In the genomic region with DNA sequence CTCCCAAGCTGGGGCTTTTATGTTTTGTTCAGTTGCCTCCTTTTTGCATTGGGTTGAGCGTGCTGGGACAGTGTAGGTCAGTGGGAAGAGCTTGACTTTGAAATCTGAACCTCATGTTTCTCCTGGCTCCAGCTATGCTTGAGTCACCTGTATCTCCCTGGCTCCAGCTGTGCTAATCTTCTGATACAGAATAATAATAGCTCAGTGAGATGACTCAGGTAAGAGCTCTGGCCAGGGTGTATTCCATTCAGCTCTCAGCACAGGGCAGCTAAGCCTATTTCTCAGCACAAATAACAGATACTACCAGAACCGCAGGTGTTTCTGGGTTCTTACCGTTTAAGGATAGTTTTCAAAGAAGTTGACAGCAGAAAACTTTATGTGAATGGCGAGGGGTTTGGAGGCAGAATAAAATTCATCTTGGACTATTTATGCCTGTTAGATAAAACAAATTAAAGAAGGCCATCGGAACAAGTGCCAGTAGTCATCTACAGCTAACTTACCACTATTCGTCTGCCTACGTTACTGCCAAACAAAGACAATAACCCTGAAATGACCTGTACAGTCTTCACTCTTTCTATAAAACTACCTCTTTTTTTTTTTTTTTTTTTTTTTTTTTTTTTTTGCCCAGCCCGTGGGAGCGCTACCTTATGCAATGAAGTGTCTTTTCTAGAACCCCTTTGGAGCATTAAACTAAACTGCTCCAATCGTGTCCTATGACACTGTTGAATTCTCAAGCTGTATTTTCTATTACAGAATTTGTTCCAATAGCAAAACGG, we compare ENCODE assay signal across 18 mouse cellular contexts. TPM values are rescaled to one million over a fixed set of nuclear protein-coding genes. Genes with fewer than 3 reads are reported as not detected.
A peak's percentile ranks its signal among the peaks of the same experiment; 100 is the strongest.
DNase-seq lines count a peak whose midpoint lies in the region; ATAC-seq and TF ChIP-seq lines count a peak whose summit lies in the region.
"Had no signal": no experiment of that assay in that cellular context is flagged by ENCODE, and none has a peak within 500 bp of the region (broad histone marks: within the 10 kb centered on the region; RNA-seq: fewer than 3 reads in every experiment).

No protein-coding gene starts in this region.

- H3K27me3 ChIP-seq in forebrain, embryonic 13.5 days: no peaks in the 10 kb centered on the region
- H3K27me3 ChIP-seq in forebrain, embryonic 16.5 days (replicated peaks; ENCODE audit: control insufficient read depth, insufficient read depth, low read length): no peaks in the 10 kb centered on the region
- no peaks in the 10 kb centered on the region for H3K27me3 ChIP-seq in kidney, embryonic 16.5 days (ENCODE audit: insufficient read depth, low read length)
- H3K27me3 ChIP-seq in midbrain, embryonic 16.5 days (ENCODE audit: control insufficient read depth, insufficient read depth, low read depth, low read length): no peaks in the 10 kb centered on the region
- no peaks in the 10 kb centered on the region for H3K27me3 ChIP-seq in midbrain, postnatal 0 days (ENCODE audit: insufficient read depth, low read length)
- H3K27me3 ChIP-seq in stomach, postnatal 0 days (ENCODE audit: control insufficient read depth, insufficient read depth, low read length): no peaks in the 10 kb centered on the region

- no peak overlapping the region for H3K9ac ChIP-seq in forebrain, embryonic 13.5 days
- H3K9ac ChIP-seq in forebrain, embryonic 16.5 days (replicated peaks; ENCODE audit: low read depth, low read length): no peak overlapping the region
- no peak overlapping the region for H3K9ac ChIP-seq in kidney, embryonic 16.5 days (replicated peaks; ENCODE audit: low read length)
- H3K9ac ChIP-seq in midbrain, embryonic 16.5 days (ENCODE audit: low read depth, low read length): no peak overlapping the region
- no peak overlapping the region for H3K9ac ChIP-seq in midbrain, postnatal 0 days (replicated peaks; ENCODE audit: low read length, poor library complexity, severe bottlenecking)
- H3K9ac ChIP-seq in stomach, postnatal 0 days (ENCODE audit: low read length): no peak overlapping the region

- peaks cover 10% of the 10 kb centered on the region for H3K4me1 ChIP-seq in forebrain, embryonic 13.5 days
- peaks cover 8% of the 10 kb centered on the region; the same call in 1 of the 2 replicates for H3K4me1 ChIP-seq in forebrain, embryonic 16.5 days (replicated peaks; ENCODE audit: control insufficient read depth, insufficient read depth, low read length)
- peaks cover 7% of the 10 kb centered on the region; the same call in 1 of the 2 replicates for H3K4me1 ChIP-seq in kidney, embryonic 16.5 days (ENCODE audit: insufficient read depth, low read length)
- peaks cover 5% of the 10 kb centered on the region for H3K4me1 ChIP-seq in midbrain, embryonic 16.5 days (ENCODE audit: control insufficient read depth, insufficient read depth, low read length)
- H3K4me1 ChIP-seq in midbrain, postnatal 0 days (ENCODE audit: insufficient read depth, low read length): no peaks in the 10 kb centered on the region
- no peaks in the 10 kb centered on the region for H3K4me1 ChIP-seq in stomach, postnatal 0 days (replicated peaks; ENCODE audit: control insufficient read depth, insufficient read depth)

- H3K36me3 ChIP-seq in forebrain, embryonic 13.5 days (ENCODE audit: poor library complexity, severe bottlenecking): no peaks in the 10 kb centered on the region
- H3K36me3 ChIP-seq in forebrain, embryonic 16.5 days (ENCODE audit: control insufficient read depth, insufficient read depth): no peaks in the 10 kb centered on the region
- H3K36me3 ChIP-seq in kidney, embryonic 16.5 days (ENCODE audit: insufficient read depth, low read length): no peaks in the 10 kb centered on the region
- no peaks in the 10 kb centered on the region for H3K36me3 ChIP-seq in midbrain, embryonic 16.5 days (ENCODE audit: control insufficient read depth, insufficient read depth, low read length)
- no peaks in the 10 kb centered on the region for H3K36me3 ChIP-seq in midbrain, postnatal 0 days (ENCODE audit: insufficient read depth, low read length)
- H3K36me3 ChIP-seq in stomach, postnatal 0 days (ENCODE audit: control insufficient read depth, insufficient read depth, low read length): no peaks in the 10 kb centered on the region

- 65% methylated on average over 11 of the region's 11 CpGs for WGBS in forebrain, embryonic 13.5 days
- WGBS in forebrain, embryonic 16.5 days: 65% methylated on average over 11 of the region's 11 CpGs
- 72% methylated on average over 11 of the region's 11 CpGs for WGBS in kidney, embryonic 16.5 days
- 68% methylated on average over 11 of the region's 11 CpGs for WGBS in midbrain, embryonic 16.5 days
- WGBS in midbrain, postnatal 0 days: 70% methylated on average over 11 of the region's 11 CpGs
- WGBS in stomach, postnatal 0 days: 70% methylated on average over 11 of the region's 11 CpGs

- ATAC-seq in forebrain, embryonic 13.5 days: no peak
- no peak for ATAC-seq in forebrain, embryonic 16.5 days
- ATAC-seq in kidney, embryonic 16.5 days (ENCODE audit: low FRiP score, low TSS enrichment): no peak
- no peak for ATAC-seq in midbrain, embryonic 16.5 days
- ATAC-seq in midbrain, postnatal 0 days (ENCODE audit: low FRiP score): no peak
- ATAC-seq in stomach, postnatal 0 days (ENCODE audit: low FRiP score, low TSS enrichment): peak; percentile 71
- ATAC-seq: liver, postnatal 0 days had no signal

- no peak for TF ChIP-seq CTCF in midbrain, postnatal 0 days (IDR thresholded peaks at IDR 0.05)
- no peak for TF ChIP-seq CTCF in stomach, postnatal 0 days (IDR thresholded peaks at IDR 0.05; ENCODE audit: low read depth)

- 0 out of 2 replicates have a peak overlapping the region, but pooled peaks have one; percentile 76 for H3K4me2 ChIP-seq in forebrain, embryonic 13.5 days
- no peak overlapping the region for H3K4me2 ChIP-seq in forebrain, embryonic 16.5 days (ENCODE audit: low read length)
- peak overlapping the region; percentile 76; the same call in 1 of the 2 replicates for H3K4me2 ChIP-seq in kidney, embryonic 16.5 days (replicated peaks; ENCODE audit: low read depth, low read length)
- H3K4me2 ChIP-seq in midbrain, embryonic 16.5 days (ENCODE audit: low read length): peak overlapping the region; percentile 66
- no peak overlapping the region for H3K4me2 ChIP-seq in midbrain, postnatal 0 days (ENCODE audit: low read depth, low read length, poor library complexity, severe bottlenecking)
- H3K4me2 ChIP-seq in stomach, postnatal 0 days (replicated peaks; ENCODE audit: low read depth): no peak overlapping the region; the same call in 1 of the 2 replicates

- no peak overlapping the region for H3K4me3 ChIP-seq in forebrain, embryonic 13.5 days
- no peak overlapping the region for H3K4me3 ChIP-seq in forebrain, embryonic 16.5 days (replicated peaks; ENCODE audit: low read length)
- H3K4me3 ChIP-seq in kidney, embryonic 16.5 days (ENCODE audit: low read length): no peak overlapping the region
- no peak overlapping the region for H3K4me3 ChIP-seq in midbrain, embryonic 16.5 days (ENCODE audit: low read depth, low read length)
- no peak overlapping the region; the same call in 1 of the 2 replicates for H3K4me3 ChIP-seq in midbrain, postnatal 0 days (ENCODE audit: low read depth, low read length)
- H3K4me3 ChIP-seq in stomach, postnatal 0 days (ENCODE audit: low read depth, low read length): peak overlapping the region; percentile 47

- no peak for DNase-seq in kidney, adult 11 months
- no peak for DNase-seq in midbrain, postnatal 0 days (ENCODE audit: low spot score)
- DNase-seq in stomach, postnatal 0 days (ENCODE audit: low spot score): no peak
- no peak for DNase-seq in adrenal gland, postnatal 10 days
- DNase-seq: liver, postnatal 0 days had no signal

- H3K27ac ChIP-seq in forebrain, embryonic 13.5 days: no peak overlapping the region
- no peak overlapping the region for H3K27ac ChIP-seq in forebrain, embryonic 16.5 days (ENCODE audit: low read length)
- no peak overlapping the region for H3K27ac ChIP-seq in kidney, embryonic 16.5 days (ENCODE audit: low read length)
- no peak overlapping the region for H3K27ac ChIP-seq in midbrain, embryonic 16.5 days (ENCODE audit: low read length)
- no peak overlapping the region for H3K27ac ChIP-seq in midbrain, postnatal 0 days (ENCODE audit: low read depth, low read length)
- no peak overlapping the region for H3K27ac ChIP-seq in stomach, postnatal 0 days (replicated peaks)

- TF ChIP-seq EP300 in stomach, postnatal 0 days (optimal IDR thresholded peaks at IDR 0.05): no peak

- H3K9me3 ChIP-seq in forebrain, embryonic 13.5 days (replicated peaks): no peaks in the 10 kb centered on the region
- no peaks in the 10 kb centered on the region for H3K9me3 ChIP-seq in forebrain, embryonic 16.5 days (ENCODE audit: control insufficient read depth, low read length)
- H3K9me3 ChIP-seq in kidney, embryonic 16.5 days (ENCODE audit: low read length): no peaks in the 10 kb centered on the region
- no peaks in the 10 kb centered on the region for H3K9me3 ChIP-seq in midbrain, embryonic 16.5 days (replicated peaks; ENCODE audit: control insufficient read depth, low read length, poor library complexity, severe bottlenecking)
- no peaks in the 10 kb centered on the region for H3K9me3 ChIP-seq in midbrain, postnatal 0 days (ENCODE audit: low read length)
- no peaks in the 10 kb centered on the region for H3K9me3 ChIP-seq in stomach, postnatal 0 days (ENCODE audit: control insufficient read depth, low read length)

RNA-seq across cellular contexts. Expression of gene Slc19a3, which starts 1.2 kb away (rescaled TPM):
- 0.35 and 0.59 TPM in 2 replicates for polyA plus RNA-seq in forebrain, embryonic 13.5 days (2015; fragmentation: Nextera tagmentation; extraction: Ambion mirVana)
- 1.2 TPM in 2 replicates for polyA plus RNA-seq in forebrain, embryonic 16.5 days (2015; fragmentation: Nextera tagmentation; extraction: Ambion mirVana)
- polyA plus RNA-seq in kidney, embryonic 16.5 days (2015; fragmentation: Nextera tagmentation; extraction: Ambion mirVana): 1.5 and 2.4 TPM in 2 replicates
- polyA plus RNA-seq in midbrain, embryonic 16.5 days (2015; fragmentation: Nextera tagmentation; extraction: Ambion mirVana): 0.82 and 1.5 TPM in 2 replicates
- 0.71 and 0.99 TPM in 2 replicates for total RNA-seq in midbrain, postnatal 0 days (2014; rRNA removed)
- polyA plus RNA-seq in midbrain, postnatal 0 days (2015; fragmentation: Nextera tagmentation; extraction: Ambion mirVana): 0.83 and 0.90 TPM in 2 replicates
- 0.34 and 0.45 TPM in 2 replicates for polyA plus RNA-seq in stomach, postnatal 0 days (2015; fragmentation: Nextera tagmentation; extraction: Ambion mirVana)
- total RNA-seq in adrenal gland, postnatal 10 days (2021): under 1 TPM; 0.15 to 0.36 TPM
- total RNA-seq: adrenal gland, postnatal 14 days; common myeloid progenitor, adult 5-6 weeks had no signal
- polyA plus RNA-seq: liver, postnatal 0 days had no signal

RNA-seq across cellular contexts. Expression of gene Krtap28-10, which starts 5.2 kb away (rescaled TPM):
- not detected in 2 replicates for polyA plus RNA-seq in forebrain, embryonic 13.5 days (2015; fragmentation: Nextera tagmentation; extraction: Ambion mirVana)
- polyA plus RNA-seq in forebrain, embryonic 16.5 days (2015; fragmentation: Nextera tagmentation; extraction: Ambion mirVana): not detected in 2 replicates
- polyA plus RNA-seq in kidney, embryonic 16.5 days (2015; fragmentation: Nextera tagmentation; extraction: Ambion mirVana): not detected in 2 replicates
- not detected in 2 replicates for polyA plus RNA-seq in midbrain, embryonic 16.5 days (2015; fragmentation: Nextera tagmentation; extraction: Ambion mirVana)
- total RNA-seq in midbrain, postnatal 0 days (2014; rRNA removed): not detected in 2 replicates
- not detected in 2 replicates for polyA plus RNA-seq in midbrain, postnatal 0 days (2015; fragmentation: Nextera tagmentation; extraction: Ambion mirVana)
- polyA plus RNA-seq in stomach, postnatal 0 days (2015; fragmentation: Nextera tagmentation; extraction: Ambion mirVana): not detected in 2 replicates
- total RNA-seq in adrenal gland, postnatal 10 days (2021): not detected
- total RNA-seq: adrenal gland, postnatal 14 days; common myeloid progenitor, adult 5-6 weeks; layer of hippocampus, adult 18-20 months; left cerebral cortex, postnatal 25 days had no signal
- polyA plus RNA-seq: heart, embryonic 11.5 days; intestine, embryonic 14.5 days; liver, postnatal 0 days; midbrain, embryonic 11.5 days; neural tube, embryonic 14.5 days; thymus, postnatal 0 days had no signal

RNA-seq across cellular contexts. Expression of gene Gm47969, which starts 7.7 kb away (rescaled TPM):
- polyA plus RNA-seq in forebrain, embryonic 13.5 days (2015; fragmentation: Nextera tagmentation; extraction: Ambion mirVana): not detected in 2 replicates
- polyA plus RNA-seq in forebrain, embryonic 16.5 days (2015; fragmentation: Nextera tagmentation; extraction: Ambion mirVana): not detected in 2 replicates
- polyA plus RNA-seq in kidney, embryonic 16.5 days (2015; fragmentation: Nextera tagmentation; extraction: Ambion mirVana): not detected in 2 replicates
- polyA plus RNA-seq in midbrain, embryonic 16.5 days (2015; fragmentation: Nextera tagmentation; extraction: Ambion mirVana): not detected in 2 replicates
- not detected in 2 replicates for total RNA-seq in midbrain, postnatal 0 days (2014; rRNA removed)
- not detected in 2 replicates for polyA plus RNA-seq in midbrain, postnatal 0 days (2015; fragmentation: Nextera tagmentation; extraction: Ambion mirVana)
- not detected in 2 replicates for polyA plus RNA-seq in stomach, postnatal 0 days (2015; fragmentation: Nextera tagmentation; extraction: Ambion mirVana)
- total RNA-seq in adrenal gland, postnatal 10 days (2021): not detected
- total RNA-seq: adrenal gland, postnatal 14 days; common myeloid progenitor, adult 5-6 weeks; layer of hippocampus, adult 18-20 months; left cerebral cortex, postnatal 25 days had no signal
- polyA plus RNA-seq: heart, embryonic 11.5 days; intestine, embryonic 14.5 days; liver, postnatal 0 days; midbrain, embryonic 11.5 days; neural tube, embryonic 14.5 days; thymus, postnatal 0 days had no signal

RNA-seq across cellular contexts. Expression of gene A030005K14Rik, which starts 22.1 kb away (rescaled TPM):
- not detected in 2 replicates for polyA plus RNA-seq in forebrain, embryonic 13.5 days (2015; fragmentation: Nextera tagmentation; extraction: Ambion mirVana)
- not detected in 2 replicates for polyA plus RNA-seq in forebrain, embryonic 16.5 days (2015; fragmentation: Nextera tagmentation; extraction: Ambion mirVana)
- not detected in 2 replicates for polyA plus RNA-seq in kidney, embryonic 16.5 days (2015; fragmentation: Nextera tagmentation; extraction: Ambion mirVana)
- polyA plus RNA-seq in midbrain, embryonic 16.5 days (2015; fragmentation: Nextera tagmentation; extraction: Ambion mirVana): not detected in 2 replicates
- not detected in 2 replicates for total RNA-seq in midbrain, postnatal 0 days (2014; rRNA removed)
- not detected in 2 replicates for polyA plus RNA-seq in midbrain, postnatal 0 days (2015; fragmentation: Nextera tagmentation; extraction: Ambion mirVana)
- polyA plus RNA-seq in stomach, postnatal 0 days (2015; fragmentation: Nextera tagmentation; extraction: Ambion mirVana): not detected in 2 replicates
- not detected for total RNA-seq in adrenal gland, postnatal 10 days (2021)
- total RNA-seq: adrenal gland, postnatal 14 days; common myeloid progenitor, adult 5-6 weeks; layer of hippocampus, adult 18-20 months; left cerebral cortex, postnatal 25 days had no signal
- polyA plus RNA-seq: heart, embryonic 11.5 days; intestine, embryonic 14.5 days; liver, postnatal 0 days; midbrain, embryonic 11.5 days; neural tube, embryonic 14.5 days; thymus, postnatal 0 days had no signal

RNA-seq across cellular contexts. Expression of gene Krtap28-13, which starts 23.6 kb away (rescaled TPM):
- polyA plus RNA-seq in forebrain, embryonic 13.5 days (2015; fragmentation: Nextera tagmentation; extraction: Ambion mirVana): not detected in 2 replicates
- not detected in 2 replicates for polyA plus RNA-seq in forebrain, embryonic 16.5 days (2015; fragmentation: Nextera tagmentation; extraction: Ambion mirVana)
- polyA plus RNA-seq in kidney, embryonic 16.5 days (2015; fragmentation: Nextera tagmentation; extraction: Ambion mirVana): not detected in 2 replicates
- polyA plus RNA-seq in midbrain, embryonic 16.5 days (2015; fragmentation: Nextera tagmentation; extraction: Ambion mirVana): not detected in 2 replicates
- total RNA-seq in midbrain, postnatal 0 days (2014; rRNA removed): not detected in 2 replicates
- not detected in 2 replicates for polyA plus RNA-seq in midbrain, postnatal 0 days (2015; fragmentation: Nextera tagmentation; extraction: Ambion mirVana)
- not detected in 2 replicates for polyA plus RNA-seq in stomach, postnatal 0 days (2015; fragmentation: Nextera tagmentation; extraction: Ambion mirVana)
- not detected for total RNA-seq in adrenal gland, postnatal 10 days (2021)
- total RNA-seq: adrenal gland, postnatal 14 days; common myeloid progenitor, adult 5-6 weeks; layer of hippocampus, adult 18-20 months; left cerebral cortex, postnatal 25 days had no signal
- polyA plus RNA-seq: intestine, embryonic 14.5 days; liver, postnatal 0 days; midbrain, embryonic 11.5 days; neural tube, embryonic 14.5 days; thymus, postnatal 0 days had no signal

Comparison
In these comparisons a context has a peak if more than half of its experiments do, and no peak if none do; other contexts are left out.
1. H3K4me2 ChIP-seq: peak in forebrain, embryonic 13.5 days (single experiment), kidney, embryonic 16.5 days (single experiment) and midbrain, embryonic 16.5 days (single experiment); none in forebrain, embryonic 16.5 days (single experiment), midbrain, postnatal 0 days (single experiment) and stomach, postnatal 0 days (single experiment).